Mouse (Mus musculus): ENCODE data around the gene Olfr1099. TPM values are rescaled to one million over a fixed set of nuclear protein-coding genes. Genes with fewer than 3 reads are reported as not detected.

Olfr1099 gene
- not detected in 2 replicates for polyA plus RNA-seq (2014; fragmentation: Nextera tagmentation; extraction: Ambion mirVana)

DNA sequence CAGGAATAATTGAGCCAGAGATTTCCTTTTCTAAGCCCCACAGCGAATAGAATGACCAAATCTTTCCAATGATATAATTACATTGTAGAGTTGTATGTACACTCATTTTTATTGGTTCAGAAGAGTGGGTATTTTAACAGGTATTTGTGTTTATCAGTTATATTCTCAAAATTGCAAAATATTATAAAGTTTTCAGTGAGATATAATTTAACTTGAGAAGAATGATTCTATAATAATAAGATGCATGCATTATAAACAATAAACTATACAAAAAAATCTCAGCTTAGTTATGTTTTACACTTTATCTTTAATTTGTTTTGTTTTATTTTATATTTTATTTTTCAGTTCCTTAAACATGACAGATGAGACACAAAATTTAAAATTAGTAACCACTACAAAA, at the start of gene Olfr1099:
Olfr1099 (minus strand) TSS at position 101 of the 400 bp plus-strand sequence.
- no peaks in the 10 kb centered on the region for H3K9me3 ChIP-seq (ENCODE audit: control insufficient read depth, low read length)
- DNase-seq (ENCODE audit: low spot score) (no peak), ATAC-seq (replicated peaks; ENCODE audit: low FRiP score, low TSS enrichment, low read depth) (no peak)
- no peaks in the 10 kb centered on the region for H3K36me3 ChIP-seq (ENCODE audit: control insufficient read depth, insufficient read depth, low read length)
- no peak within 1 kb of the TSS for H3K9ac ChIP-seq (ENCODE audit: low read length)
- H3K27me3 ChIP-seq (replicated peaks; ENCODE audit: control insufficient read depth, insufficient read depth, low read length) = no peaks in the 10 kb centered on the region
- no peak within 1 kb of the TSS for H3K4me3 ChIP-seq (ENCODE audit: low read depth, low read length)
- no peaks in the 10 kb centered on the region for H3K4me1 ChIP-seq (replicated peaks; ENCODE audit: control insufficient read depth, insufficient read depth, low read length)
- H3K4me2 ChIP-seq (ENCODE audit: low read length) = no peak within 1 kb of the TSS
- no peak within 1 kb of the TSS for H3K27ac ChIP-seq (ENCODE audit: low read depth)
- WGBS = 85% methylated on average over 1 of the region's 1 CpGs

DNA sequence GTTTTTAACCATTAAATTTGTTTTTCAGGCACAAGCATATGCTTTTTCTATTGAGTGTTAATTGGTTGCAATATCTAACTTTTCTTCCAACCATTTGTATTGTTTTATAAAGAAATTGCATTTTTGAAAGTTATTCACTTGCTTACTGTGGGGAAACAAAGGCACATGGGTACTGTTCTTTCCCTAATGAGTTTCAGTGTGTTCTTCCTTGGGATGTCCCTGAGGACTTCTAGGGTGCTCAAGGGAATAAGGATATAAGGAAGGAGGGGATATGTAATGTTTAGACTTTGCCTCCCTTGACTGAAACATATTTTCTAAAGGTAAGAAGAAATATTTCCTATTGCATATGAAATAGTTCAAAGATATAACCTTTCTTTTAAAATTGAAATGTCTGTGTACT, 37.6 kb upstream of the Olfr1099 start, which contains the start of gene Olfr1102:
Olfr1102 (plus strand) TSS at position 301 of the 400 bp plus-strand sequence.
- no peaks in the 10 kb centered on the region for H3K9me3 ChIP-seq (ENCODE audit: control insufficient read depth, low read length)
- H3K4me3 ChIP-seq (ENCODE audit: low read depth, low read length) = no peak within 1 kb of the TSS
- no peaks in the 10 kb centered on the region for H3K4me1 ChIP-seq (replicated peaks; ENCODE audit: control insufficient read depth, insufficient read depth, low read length)
- no peak within 1 kb of the TSS for H3K9ac ChIP-seq (ENCODE audit: low read length)
- ATAC-seq (replicated peaks; ENCODE audit: low FRiP score, low TSS enrichment, low read depth) (no peak), DNase-seq (ENCODE audit: low spot score) (no peak)
- no peaks in the 10 kb centered on the region for H3K27me3 ChIP-seq (replicated peaks; ENCODE audit: control insufficient read depth, insufficient read depth, low read length)
- no peak within 1 kb of the TSS for H3K4me2 ChIP-seq (ENCODE audit: low read length)
- no peak within 1 kb of the TSS for H3K27ac ChIP-seq (ENCODE audit: low read depth)
- no peaks in the 10 kb centered on the region for H3K36me3 ChIP-seq (ENCODE audit: control insufficient read depth, insufficient read depth, low read length)

DNA sequence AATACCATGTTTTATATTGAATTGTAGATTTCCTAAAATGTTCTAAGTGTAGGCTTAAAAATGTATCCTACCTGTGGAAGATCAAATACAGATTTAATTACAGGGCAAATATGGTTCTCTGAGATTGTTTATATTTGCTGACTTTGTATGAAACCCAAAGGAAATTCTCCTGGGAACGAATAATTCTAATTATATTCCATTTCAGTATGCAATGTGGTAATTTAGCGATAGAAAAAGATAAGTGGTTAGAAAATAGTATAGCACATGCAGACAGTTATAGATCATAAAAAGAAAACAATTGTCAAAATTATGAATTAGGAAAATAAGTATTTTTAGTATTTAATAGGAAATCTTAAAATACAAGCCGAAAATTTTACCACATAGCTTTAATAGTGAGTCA, 30.6 kb upstream of the Olfr1099 start, which contains the start of gene Olfr1101:
Olfr1101 (minus strand) TSS at position 101 of the 400 bp plus-strand sequence.
- Histone ChIP-seq H3K9me3 (ENCODE audit: control insufficient read depth, low read length) (no peaks in the 10 kb centered on the region), H3K27ac (ENCODE audit: low read depth) (no peak within 1 kb of the TSS), H3K9ac (ENCODE audit: low read length) (no peak within 1 kb of the TSS), H3K36me3 (ENCODE audit: control insufficient read depth, insufficient read depth, low read length) (no peaks in the 10 kb centered on the region), H3K4me1 (replicated peaks; ENCODE audit: control insufficient read depth, insufficient read depth, low read length) (no peaks in the 10 kb centered on the region), H3K27me3 (replicated peaks; ENCODE audit: control insufficient read depth, insufficient read depth, low read length) (no peaks in the 10 kb centered on the region), H3K4me3 (ENCODE audit: low read depth, low read length) (no peak within 1 kb of the TSS), H3K4me2 (ENCODE audit: low read length) (no peak within 1 kb of the TSS)
- no peak for DNase-seq (ENCODE audit: low spot score)
- no peak for ATAC-seq (replicated peaks; ENCODE audit: low FRiP score, low TSS enrichment, low read depth)
- WGBS = 74% methylated on average over 3 of the region's 3 CpGs

DNA sequence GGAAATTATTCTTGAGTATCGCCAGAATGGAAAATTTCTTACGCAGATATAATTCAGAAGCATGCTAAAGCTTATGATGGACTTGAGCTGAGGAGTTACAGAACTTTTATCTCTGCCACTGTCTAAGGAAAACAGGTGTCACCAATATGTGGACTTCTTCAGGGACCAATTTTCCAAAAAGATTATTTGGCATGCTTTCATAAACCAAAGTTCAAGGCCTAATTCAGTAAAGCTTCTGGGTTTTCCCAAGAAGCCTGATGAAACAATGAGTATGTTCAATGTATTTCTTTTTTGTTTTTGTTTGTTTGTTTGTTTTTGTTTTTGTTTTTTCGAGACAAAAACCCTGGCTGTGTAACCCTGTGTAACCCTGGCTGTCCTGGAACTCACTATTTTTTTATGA, 19.4 kb upstream of the Olfr1099 start, which contains the start of gene Olfr1100:
Olfr1100 (minus strand) TSS at position 101 of the 400 bp plus-strand sequence.
- no peaks in the 10 kb centered on the region for H3K36me3 ChIP-seq (ENCODE audit: control insufficient read depth, insufficient read depth, low read length)
- H3K9me3 ChIP-seq (ENCODE audit: control insufficient read depth, low read length) = no peaks in the 10 kb centered on the region
- H3K4me3 ChIP-seq (ENCODE audit: low read depth, low read length) = no peak within 1 kb of the TSS
- no peak within 1 kb of the TSS for H3K27ac ChIP-seq (ENCODE audit: low read depth)
- 80% methylated on average over 3 of the region's 3 CpGs for WGBS
- H3K4me1 ChIP-seq (replicated peaks; ENCODE audit: control insufficient read depth, insufficient read depth, low read length) = no peaks in the 10 kb centered on the region
- H3K9ac ChIP-seq (ENCODE audit: low read length) = no peak within 1 kb of the TSS
- DNase-seq (ENCODE audit: low spot score) (no peak), ATAC-seq (replicated peaks; ENCODE audit: low FRiP score, low TSS enrichment, low read depth) (no peak)
- no peaks in the 10 kb centered on the region for H3K27me3 ChIP-seq (replicated peaks; ENCODE audit: control insufficient read depth, insufficient read depth, low read length)
- no peak within 1 kb of the TSS for H3K4me2 ChIP-seq (ENCODE audit: low read length)

DNA sequence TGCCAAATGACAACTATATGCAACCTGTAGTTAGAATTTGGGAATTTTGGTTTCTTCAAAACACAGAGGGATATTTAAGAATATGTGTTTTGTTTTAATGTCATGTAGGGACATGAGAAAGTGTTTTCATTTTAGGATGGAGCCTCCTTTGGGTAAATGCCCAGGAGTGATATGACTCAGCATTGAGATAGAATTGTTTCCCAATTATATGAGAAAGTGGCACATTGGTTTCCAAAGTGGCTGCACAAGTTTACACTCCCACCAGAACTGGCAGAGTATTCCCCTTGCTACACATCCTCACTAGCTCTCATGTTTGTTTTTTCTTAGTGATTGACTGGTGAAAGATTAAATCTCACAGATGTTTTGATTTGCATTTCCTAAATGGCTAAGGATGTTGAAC, 33.9 kb downstream of the Olfr1099 start:
- Histone ChIP-seq H3K4me2 (ENCODE audit: low read length) (no peak overlapping the region), H3K9me3 (ENCODE audit: control insufficient read depth, low read length) (no peaks in the 10 kb centered on the region), H3K4me1 (replicated peaks; ENCODE audit: control insufficient read depth, insufficient read depth, low read length) (no peaks in the 10 kb centered on the region), H3K27ac (ENCODE audit: low read depth) (no peak overlapping the region), H3K9ac (ENCODE audit: low read length) (no peak overlapping the region), H3K36me3 (ENCODE audit: control insufficient read depth, insufficient read depth, low read length) (no peaks in the 10 kb centered on the region), H3K27me3 (replicated peaks; ENCODE audit: control insufficient read depth, insufficient read depth, low read length) (no peaks in the 10 kb centered on the region), H3K4me3 (ENCODE audit: low read depth, low read length) (no peak overlapping the region)
- ATAC-seq (replicated peaks; ENCODE audit: low FRiP score, low TSS enrichment, low read depth) = no peak
- DNase-seq (ENCODE audit: low spot score) = no peak

DNA sequence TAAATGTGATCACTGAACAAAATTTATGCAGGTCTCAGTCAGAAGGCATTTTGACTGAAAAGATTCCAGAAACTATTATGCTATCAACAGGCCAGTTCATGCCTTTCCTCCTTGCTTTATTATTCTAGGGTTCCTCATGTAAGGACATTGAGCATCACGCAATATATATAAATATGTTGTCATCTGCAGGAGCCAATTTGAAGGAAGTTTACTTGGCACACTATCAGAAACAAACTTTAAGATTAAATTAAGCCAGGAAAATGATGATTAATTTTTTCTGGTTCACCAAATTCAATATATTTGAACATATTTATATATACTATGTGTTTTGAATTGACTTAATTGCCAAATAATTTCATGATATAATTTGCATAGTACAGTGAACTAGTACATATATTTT, 36.0 kb downstream of the Olfr1099 start, which contains the start of gene Olfr1098:
Olfr1098 (minus strand) TSS at position 101 of the 400 bp plus-strand sequence.
- 87% methylated on average over 1 of the region's 1 CpGs for WGBS
- no peak within 1 kb of the TSS for H3K27ac ChIP-seq (ENCODE audit: low read depth)
- no peak within 1 kb of the TSS for H3K4me3 ChIP-seq (ENCODE audit: low read depth, low read length)
- no peak for DNase-seq (ENCODE audit: low spot score)
- no peaks in the 10 kb centered on the region for H3K27me3 ChIP-seq (replicated peaks; ENCODE audit: control insufficient read depth, insufficient read depth, low read length)
- H3K4me1 ChIP-seq (replicated peaks; ENCODE audit: control insufficient read depth, insufficient read depth, low read length) = no peaks in the 10 kb centered on the region
- ATAC-seq (replicated peaks; ENCODE audit: low FRiP score, low TSS enrichment, low read depth) = no peak
- no peaks in the 10 kb centered on the region for H3K9me3 ChIP-seq (ENCODE audit: control insufficient read depth, low read length)
- H3K9ac ChIP-seq (ENCODE audit: low read length) = no peak within 1 kb of the TSS
- H3K4me2 ChIP-seq (ENCODE audit: low read length) = no peak within 1 kb of the TSS
- H3K36me3 ChIP-seq (ENCODE audit: control insufficient read depth, insufficient read depth, low read length) = no peaks in the 10 kb centered on the region

DNA sequence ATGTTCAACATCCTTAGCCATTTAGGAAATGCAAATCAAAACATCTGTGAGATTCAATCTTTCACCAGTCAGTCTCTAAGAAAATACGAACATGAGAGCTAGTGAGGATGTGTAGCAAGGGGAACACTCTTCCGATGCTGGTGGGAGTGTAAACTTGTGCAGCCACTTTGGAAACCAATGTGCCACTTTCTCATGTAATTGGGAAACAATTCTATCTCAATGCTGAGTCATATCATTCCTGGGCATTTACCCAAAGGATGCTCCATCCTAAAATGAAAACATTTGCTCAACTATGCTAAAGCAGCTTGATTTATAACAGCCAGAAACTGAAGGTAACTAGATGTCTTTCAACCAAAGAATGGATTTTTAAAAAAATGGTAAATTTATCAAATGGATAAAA, 54.8 kb downstream of the Olfr1099 start:
- H3K9ac ChIP-seq (ENCODE audit: low read length) = no peak overlapping the region
- ATAC-seq (replicated peaks; ENCODE audit: low FRiP score, low TSS enrichment, low read depth) (no peak), DNase-seq (ENCODE audit: low spot score) (no peak)
- H3K9me3 ChIP-seq (ENCODE audit: control insufficient read depth, low read length) = no peaks in the 10 kb centered on the region
- H3K27ac ChIP-seq (ENCODE audit: low read depth) = no peak overlapping the region
- no peaks in the 10 kb centered on the region for H3K4me1 ChIP-seq (replicated peaks; ENCODE audit: control insufficient read depth, insufficient read depth, low read length)
- no peaks in the 10 kb centered on the region for H3K36me3 ChIP-seq (ENCODE audit: control insufficient read depth, insufficient read depth, low read length)
- no peaks in the 10 kb centered on the region for H3K27me3 ChIP-seq (replicated peaks; ENCODE audit: control insufficient read depth, insufficient read depth, low read length)
- H3K4me3 ChIP-seq (ENCODE audit: low read depth, low read length) = no peak overlapping the region
- no peak overlapping the region for H3K4me2 ChIP-seq (ENCODE audit: low read length)
- 88% methylated on average over 2 of the region's 2 CpGs for WGBS

Other genes with a start within 250 kb of the Olfr1099 start
- not detected in 2 replicates for gene Olfr1089, start 227.0 kb downstream of the Olfr1099 start, polyA plus RNA-seq (2014; fragmentation: Nextera tagmentation; extraction: Ambion mirVana)
- not detected in 2 replicates for gene Olfr1090, start 201.7 kb downstream of the Olfr1099 start, polyA plus RNA-seq (2014; fragmentation: Nextera tagmentation; extraction: Ambion mirVana)
- gene Olfr1093, start 178.2 kb downstream of the Olfr1099 start, polyA plus RNA-seq (2014; fragmentation: Nextera tagmentation; extraction: Ambion mirVana) = not detected in 2 replicates
- not detected in 2 replicates for gene Olfr141, start 150.7 kb downstream of the Olfr1099 start, polyA plus RNA-seq (2014; fragmentation: Nextera tagmentation; extraction: Ambion mirVana)
- not detected in 2 replicates for gene Olfr1094, start 136.0 kb downstream of the Olfr1099 start, polyA plus RNA-seq (2014; fragmentation: Nextera tagmentation; extraction: Ambion mirVana)
- gene Olfr1095, start 109.0 kb downstream of the Olfr1099 start, polyA plus RNA-seq (2014; fragmentation: Nextera tagmentation; extraction: Ambion mirVana) = not detected in 2 replicates
- not detected in 2 replicates for gene Gm13723, start 85.9 kb downstream of the Olfr1099 start, polyA plus RNA-seq (2014; fragmentation: Nextera tagmentation; extraction: Ambion mirVana)
- not detected in 2 replicates for gene Olfr1097, start 68.5 kb downstream of the Olfr1099 start, polyA plus RNA-seq (2014; fragmentation: Nextera tagmentation; extraction: Ambion mirVana)
- gene Olfr1098, start 36.1 kb downstream of the Olfr1099 start, polyA plus RNA-seq (2014; fragmentation: Nextera tagmentation; extraction: Ambion mirVana) = not detected in 2 replicates
- gene Olfr1100, start 19.3 kb upstream of the Olfr1099 start, polyA plus RNA-seq (2014; fragmentation: Nextera tagmentation; extraction: Ambion mirVana) = not detected in 2 replicates
- gene Olfr1101, start 30.5 kb upstream of the Olfr1099 start, polyA plus RNA-seq (2014; fragmentation: Nextera tagmentation; extraction: Ambion mirVana) = not detected in 2 replicates
- not detected in 2 replicates for gene Olfr1102, start 37.7 kb upstream of the Olfr1099 start, polyA plus RNA-seq (2014; fragmentation: Nextera tagmentation; extraction: Ambion mirVana)
- not detected in 2 replicates for gene Olfr1104, start 66.4 kb upstream of the Olfr1099 start, polyA plus RNA-seq (2014; fragmentation: Nextera tagmentation; extraction: Ambion mirVana)
- gene Olfr1105, start 75.8 kb upstream of the Olfr1099 start, polyA plus RNA-seq (2014; fragmentation: Nextera tagmentation; extraction: Ambion mirVana) = not detected in 2 replicates
- not detected in 2 replicates for gene Olfr1106, start 91.6 kb upstream of the Olfr1099 start, polyA plus RNA-seq (2014; fragmentation: Nextera tagmentation; extraction: Ambion mirVana)
- gene Olfr1107, start 115.1 kb upstream of the Olfr1099 start, polyA plus RNA-seq (2014; fragmentation: Nextera tagmentation; extraction: Ambion mirVana) = not detected in 2 replicates
- gene Olfr1109, start 135.3 kb upstream of the Olfr1099 start, polyA plus RNA-seq (2014; fragmentation: Nextera tagmentation; extraction: Ambion mirVana) = not detected in 2 replicates
- not detected in 2 replicates for gene Olfr259, start 153.9 kb upstream of the Olfr1099 start, polyA plus RNA-seq (2014; fragmentation: Nextera tagmentation; extraction: Ambion mirVana)
- not detected in 2 replicates for gene Olfr1110, start 179.6 kb upstream of the Olfr1099 start, polyA plus RNA-seq (2014; fragmentation: Nextera tagmentation; extraction: Ambion mirVana)
- not detected in 2 replicates for gene Olfr1111, start 191.9 kb upstream of the Olfr1099 start, polyA plus RNA-seq (2014; fragmentation: Nextera tagmentation; extraction: Ambion mirVana)
- gene Olfr1112, start 227.1 kb upstream of the Olfr1099 start, polyA plus RNA-seq (2014; fragmentation: Nextera tagmentation; extraction: Ambion mirVana) = not detected in 2 replicates
- gene Olfr1113, start 248.3 kb upstream of the Olfr1099 start, polyA plus RNA-seq (2014; fragmentation: Nextera tagmentation; extraction: Ambion mirVana) = not detected in 2 replicates